Mouse (Mus musculus): ENCODE measurements around the gene Rora. TPM values are rescaled to one million over a fixed set of nuclear protein-coding genes. Genes with fewer than 3 reads are reported as not detected.

The Rora gene
- polyA plus RNA-seq, 1 experiment from 2014 or later, result 6.0 TPM

DNA sequence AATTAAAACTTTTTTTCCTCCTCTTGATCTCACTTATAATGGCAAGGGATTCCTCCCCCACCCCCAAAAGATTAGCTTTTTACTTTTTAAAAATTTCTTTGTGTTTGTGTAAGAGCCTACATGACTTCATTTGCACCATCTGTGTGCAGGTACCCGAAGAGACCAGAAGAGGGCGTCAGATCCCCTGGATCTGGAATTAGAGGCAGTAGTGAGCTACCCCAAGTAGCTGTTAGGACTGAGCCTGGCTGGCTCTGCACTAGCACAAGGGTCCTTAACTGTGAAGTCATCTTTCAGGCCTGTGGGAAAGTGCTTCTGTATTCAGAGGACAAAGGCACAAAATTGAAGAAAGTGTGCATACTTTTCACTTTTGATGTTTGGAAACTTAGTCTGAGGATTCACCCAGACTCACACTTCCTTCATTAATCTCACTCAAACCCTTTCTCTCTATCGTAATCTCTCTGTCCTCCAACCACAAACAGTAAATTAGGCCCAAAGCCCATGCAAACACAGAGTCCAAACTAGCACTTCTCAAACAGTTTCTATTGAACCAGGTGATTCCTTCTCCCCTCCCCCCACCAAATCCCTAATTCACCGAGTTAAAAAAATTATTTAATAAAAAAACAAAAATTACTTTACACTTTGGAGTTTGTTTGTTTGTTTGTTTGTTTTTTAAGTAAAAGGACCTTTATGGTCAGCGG, 246.1 kb downstream of the Rora start:
- Histone ChIP-seq H3K36me3 (ENCODE audit: control insufficient read depth, insufficient read depth, low read length) (no peaks in the 10 kb centered on the region), H3K4me2 (ENCODE audit: low read depth, low read length, severe bottlenecking) (no peak overlapping the region), H3K9ac (ENCODE audit: low read length) (no peak overlapping the region), H3K4me1 (replicated peaks; ENCODE audit: control insufficient read depth, insufficient read depth, low read length) (0 out of 2 replicates have a peak, but pooled peaks cover under 1% of the 10 kb centered on the region), H3K4me3 (ENCODE audit: low read depth, low read length) (no peak overlapping the region), H3K27me3 (ENCODE audit: control insufficient read depth, insufficient read depth, low read length) (no peaks in the 10 kb centered on the region), H3K27ac (ENCODE audit: low read depth, low read length) (no peak overlapping the region), H3K9me3 (ENCODE audit: control insufficient read depth, low read length) (no peaks in the 10 kb centered on the region)
- ATAC-seq (replicated peaks; ENCODE audit: low FRiP score) (no peak), DNase-seq (ENCODE audit: low spot score) (no peak)
- 83% methylated on average over 5 of the region's 5 CpGs for WGBS

DNA sequence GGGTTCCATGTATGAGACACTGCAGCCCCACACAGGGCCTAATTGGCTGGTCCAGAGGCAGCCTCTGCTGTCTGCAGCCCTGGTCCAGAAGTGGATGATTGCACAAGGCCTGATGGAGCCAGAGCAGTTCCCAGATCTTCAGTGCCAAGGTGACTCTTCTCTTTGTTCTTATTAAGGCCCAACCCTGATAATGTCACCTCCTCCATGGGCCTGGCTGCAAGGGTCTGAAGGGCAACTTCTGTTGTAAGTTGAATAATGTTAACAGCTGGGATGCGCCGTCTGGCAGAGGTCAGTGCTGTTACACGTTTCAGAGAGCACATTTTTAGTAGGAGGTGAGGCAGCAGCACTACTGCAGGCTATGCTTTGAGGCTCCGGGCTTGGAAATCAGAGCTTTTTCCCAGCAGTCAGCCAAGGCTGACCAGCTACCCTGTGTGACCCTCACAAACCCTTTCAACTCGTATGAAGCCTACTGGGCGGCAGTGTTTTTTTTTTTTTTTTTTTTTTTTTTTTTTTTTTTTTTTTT, 252.8 kb downstream of the Rora start:
- H3K27me3 ChIP-seq (ENCODE audit: control insufficient read depth, insufficient read depth, low read length), result no peaks in the 10 kb centered on the region
- H3K36me3 ChIP-seq (ENCODE audit: control insufficient read depth, insufficient read depth, low read length), result no peaks in the 10 kb centered on the region
- WGBS, result 76% methylated on average over 6 of the region's 6 CpGs
- H3K4me3 ChIP-seq (ENCODE audit: low read depth, low read length), result no peak overlapping the region
- DNase-seq (ENCODE audit: low spot score) (no peak), ATAC-seq (replicated peaks; ENCODE audit: low FRiP score) (no peak)
- H3K4me1 ChIP-seq (replicated peaks; ENCODE audit: control insufficient read depth, insufficient read depth, low read length), result no peaks in the 10 kb centered on the region
- H3K9me3 ChIP-seq (ENCODE audit: control insufficient read depth, low read length), result no peaks in the 10 kb centered on the region
- no peak overlapping the region for H3K27ac ChIP-seq (ENCODE audit: low read depth, low read length)
- H3K4me2 ChIP-seq (ENCODE audit: low read depth, low read length, severe bottlenecking), result no peak overlapping the region
- H3K9ac ChIP-seq (ENCODE audit: low read length), result no peak overlapping the region

DNA sequence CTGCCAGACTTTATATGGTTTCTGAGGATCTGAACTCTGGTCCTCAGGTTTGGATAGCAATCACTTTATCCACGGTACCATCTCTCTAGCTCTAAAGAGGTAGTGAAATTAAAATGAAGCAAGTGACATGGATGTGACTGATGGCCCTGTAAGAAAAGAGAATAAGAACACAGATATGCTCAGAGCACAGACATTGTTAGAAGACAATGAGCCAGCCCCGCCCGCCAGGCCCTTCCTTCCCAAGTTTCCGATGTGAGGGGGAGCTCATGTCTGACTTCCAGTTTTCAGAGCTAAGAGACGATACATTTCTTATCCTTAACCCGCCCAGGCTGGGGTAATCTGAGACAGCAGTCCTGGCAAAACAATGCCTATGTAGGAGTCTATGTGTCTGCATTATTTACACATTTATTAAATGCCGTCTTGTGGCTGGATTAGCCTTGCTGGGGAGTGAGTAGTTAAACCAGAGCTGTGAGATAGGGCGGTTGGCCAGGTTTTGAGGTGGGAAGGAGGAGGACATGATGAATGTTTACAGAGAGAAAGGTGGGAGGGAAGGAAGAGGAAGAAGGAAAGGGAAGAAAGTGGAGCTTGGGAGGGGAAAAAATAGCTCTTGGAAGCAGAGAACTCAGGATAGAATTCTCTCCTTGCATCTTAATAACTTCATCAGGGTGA, 259.0 kb downstream of the Rora start:
- Histone ChIP-seq H3K4me3 (ENCODE audit: low read depth, low read length) (no peak overlapping the region), H3K27ac (ENCODE audit: low read depth, low read length) (no peak overlapping the region), H3K4me2 (ENCODE audit: low read depth, low read length, severe bottlenecking) (no peak overlapping the region), H3K9me3 (ENCODE audit: control insufficient read depth, low read length) (no peaks in the 10 kb centered on the region), H3K9ac (ENCODE audit: low read length) (no peak overlapping the region), H3K4me1 (replicated peaks; ENCODE audit: control insufficient read depth, insufficient read depth, low read length) (no peaks in the 10 kb centered on the region), H3K36me3 (ENCODE audit: control insufficient read depth, insufficient read depth, low read length) (no peaks in the 10 kb centered on the region), H3K27me3 (ENCODE audit: control insufficient read depth, insufficient read depth, low read length) (no peaks in the 10 kb centered on the region)
- 64% methylated on average over 8 of the region's 8 CpGs for WGBS
- DNase-seq (ENCODE audit: low spot score) (no peak), ATAC-seq (replicated peaks; ENCODE audit: low FRiP score) (no peak)

DNA sequence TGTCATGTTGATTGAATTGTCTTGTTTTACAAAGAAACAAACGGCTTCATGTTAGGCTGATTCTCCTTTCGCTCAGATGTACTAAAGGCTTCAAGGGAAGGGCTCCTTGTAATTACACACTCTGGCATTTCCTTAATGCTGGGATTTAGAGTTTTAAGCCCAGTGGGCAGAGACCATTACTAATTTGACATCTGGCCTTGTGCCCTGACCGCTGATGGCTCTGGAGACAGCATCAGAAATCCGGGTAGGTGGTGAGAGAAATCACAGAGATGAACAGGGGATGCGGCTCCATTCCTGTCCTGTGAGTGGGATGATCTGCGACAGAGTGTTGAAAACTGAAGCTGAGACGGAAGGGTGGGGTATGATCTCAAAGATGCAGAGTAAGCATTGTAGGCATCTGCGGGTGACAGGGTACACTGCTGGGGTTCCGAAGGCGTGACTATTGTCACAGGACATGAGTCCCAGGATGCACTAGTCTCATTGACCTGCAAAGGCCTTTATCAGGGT, 259.7 kb downstream of the Rora start:
- Histone ChIP-seq H3K36me3 (ENCODE audit: control insufficient read depth, insufficient read depth, low read length) (no peaks in the 10 kb centered on the region), H3K27ac (ENCODE audit: low read depth, low read length) (no peak overlapping the region), H3K4me3 (ENCODE audit: low read depth, low read length) (no peak overlapping the region), H3K9me3 (ENCODE audit: control insufficient read depth, low read length) (no peaks in the 10 kb centered on the region), H3K27me3 (ENCODE audit: control insufficient read depth, insufficient read depth, low read length) (no peaks in the 10 kb centered on the region), H3K4me2 (ENCODE audit: low read depth, low read length, severe bottlenecking) (no peak overlapping the region), H3K9ac (ENCODE audit: low read length) (no peak overlapping the region), H3K4me1 (replicated peaks; ENCODE audit: control insufficient read depth, insufficient read depth, low read length) (no peaks in the 10 kb centered on the region)
- DNase-seq (ENCODE audit: low spot score) (no peak), ATAC-seq (replicated peaks; ENCODE audit: low FRiP score) (no peak)
- 70% methylated on average over 10 of the region's 10 CpGs for WGBS

DNA sequence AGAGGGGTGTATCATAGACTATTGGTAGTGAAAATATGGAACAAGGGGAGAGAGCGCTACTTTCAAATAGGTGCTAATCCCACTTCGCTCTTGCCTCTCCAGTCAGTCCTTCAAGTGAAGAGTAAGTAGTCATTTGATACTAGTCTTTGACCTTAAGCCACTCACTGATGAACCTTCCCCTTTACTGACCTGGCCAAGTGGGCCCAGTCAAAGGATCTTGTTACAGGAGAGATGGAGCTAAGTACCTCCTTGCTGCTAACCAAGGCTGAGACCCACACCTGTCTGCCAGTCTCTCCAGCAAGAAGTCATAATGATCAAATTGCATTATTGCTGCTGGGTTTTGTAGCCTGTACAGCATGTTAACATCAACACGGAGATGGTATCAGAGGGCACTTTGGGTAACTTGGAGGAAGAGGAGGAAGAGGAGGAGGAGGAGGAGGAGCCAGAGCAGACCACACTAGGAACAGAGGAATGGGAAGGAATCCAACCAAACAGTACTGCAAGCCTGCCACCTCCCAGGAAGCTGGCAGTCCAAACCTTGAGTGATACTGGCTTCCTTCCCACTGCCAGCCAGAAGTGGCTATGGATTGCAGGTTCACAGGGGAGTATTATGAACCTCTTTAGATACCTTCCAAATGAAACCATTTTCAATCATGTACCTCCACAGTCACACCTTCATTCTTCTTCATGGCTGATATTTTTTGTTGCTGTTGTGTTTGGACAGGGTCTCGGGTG, 261.1 kb downstream of the Rora start:
- Histone ChIP-seq H3K36me3 (ENCODE audit: control insufficient read depth, insufficient read depth, low read length) (no peaks in the 10 kb centered on the region), H3K9me3 (ENCODE audit: control insufficient read depth, low read length) (no peaks in the 10 kb centered on the region), H3K27ac (ENCODE audit: low read depth, low read length) (no peak overlapping the region), H3K4me3 (ENCODE audit: low read depth, low read length) (no peak overlapping the region), H3K9ac (ENCODE audit: low read length) (no peak overlapping the region), H3K4me2 (ENCODE audit: low read depth, low read length, severe bottlenecking) (no peak overlapping the region), H3K27me3 (ENCODE audit: control insufficient read depth, insufficient read depth, low read length) (no peaks in the 10 kb centered on the region), H3K4me1 (replicated peaks; ENCODE audit: control insufficient read depth, insufficient read depth, low read length) (no peaks in the 10 kb centered on the region)
- WGBS, result 89% methylated on average over 4 of the region's 4 CpGs
- ATAC-seq (replicated peaks; ENCODE audit: low FRiP score) (no peak), DNase-seq (ENCODE audit: low spot score) (no peak)

DNA sequence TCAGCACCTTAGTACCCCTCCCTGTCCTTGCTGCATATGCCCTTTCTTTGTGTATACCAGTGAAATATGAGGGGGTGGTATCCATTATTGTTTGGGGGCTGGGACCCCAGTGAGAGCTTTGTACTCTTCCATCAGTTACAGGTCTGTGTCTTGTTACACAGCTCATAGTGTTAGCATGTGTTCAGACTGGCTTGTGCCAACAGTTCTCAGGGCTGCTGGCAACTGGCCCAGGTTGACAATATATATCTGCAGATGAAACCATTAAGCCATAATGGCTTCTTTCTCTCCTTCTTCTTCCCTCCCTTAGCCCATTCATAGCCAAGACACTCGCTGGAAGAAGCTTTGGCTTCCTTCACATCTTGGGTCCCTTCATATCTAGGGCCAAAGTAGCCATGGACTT, 263.2 kb downstream of the Rora start:
- Histone ChIP-seq H3K4me1 (replicated peaks; ENCODE audit: control insufficient read depth, insufficient read depth, low read length) (no peaks in the 10 kb centered on the region), H3K27ac (ENCODE audit: low read depth, low read length) (no peak overlapping the region), H3K27me3 (ENCODE audit: control insufficient read depth, insufficient read depth, low read length) (no peaks in the 10 kb centered on the region), H3K9me3 (ENCODE audit: control insufficient read depth, low read length) (no peaks in the 10 kb centered on the region), H3K4me3 (ENCODE audit: low read depth, low read length) (no peak overlapping the region), H3K9ac (ENCODE audit: low read length) (no peak overlapping the region), H3K36me3 (ENCODE audit: control insufficient read depth, insufficient read depth, low read length) (no peaks in the 10 kb centered on the region), H3K4me2 (ENCODE audit: low read depth, low read length, severe bottlenecking) (no peak overlapping the region)
- WGBS, result 67% methylated on average over 1 of the region's 1 CpGs
- no peak for DNase-seq (ENCODE audit: low spot score)
- no peak for ATAC-seq (replicated peaks; ENCODE audit: low FRiP score)

DNA sequence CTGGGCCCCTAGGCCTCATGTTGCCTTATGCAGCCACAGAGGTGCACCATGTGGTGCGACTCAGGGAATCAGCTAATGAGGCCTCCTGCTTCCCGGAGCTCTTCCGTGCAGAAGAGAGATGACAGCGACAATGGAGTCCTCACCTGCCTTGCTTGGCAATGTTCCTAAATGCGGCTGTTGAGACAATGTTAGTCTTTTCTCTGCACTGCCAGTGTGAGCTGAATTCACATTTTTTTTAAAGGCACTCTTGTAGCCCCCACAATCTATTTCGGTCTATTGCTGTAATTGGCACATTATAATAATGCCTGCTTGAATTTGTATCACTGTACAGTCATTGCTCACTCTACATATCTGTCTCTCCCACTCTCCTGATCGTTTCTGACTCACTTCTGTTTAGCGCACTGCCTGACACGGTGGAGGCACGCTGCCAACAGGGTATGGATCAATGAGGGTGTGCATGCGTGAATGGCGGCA, 269.6 kb downstream of the Rora start:
- no peak overlapping the region for H3K4me2 ChIP-seq (ENCODE audit: low read depth, low read length, severe bottlenecking)
- no peaks in the 10 kb centered on the region for H3K27me3 ChIP-seq (ENCODE audit: control insufficient read depth, insufficient read depth, low read length)
- H3K9ac ChIP-seq (ENCODE audit: low read length), result no peak overlapping the region
- H3K27ac ChIP-seq (ENCODE audit: low read depth, low read length), result no peak overlapping the region
- H3K36me3 ChIP-seq (ENCODE audit: control insufficient read depth, insufficient read depth, low read length), result no peaks in the 10 kb centered on the region
- ATAC-seq (replicated peaks; ENCODE audit: low FRiP score), result no peak
- no peaks in the 10 kb centered on the region for H3K4me1 ChIP-seq (replicated peaks; ENCODE audit: control insufficient read depth, insufficient read depth, low read length)
- no peaks in the 10 kb centered on the region for H3K9me3 ChIP-seq (ENCODE audit: control insufficient read depth, low read length)
- no peak for DNase-seq (ENCODE audit: low spot score)
- H3K4me3 ChIP-seq (ENCODE audit: low read depth, low read length), result no peak overlapping the region
- 87% methylated on average over 12 of the region's 12 CpGs for WGBS

DNA sequence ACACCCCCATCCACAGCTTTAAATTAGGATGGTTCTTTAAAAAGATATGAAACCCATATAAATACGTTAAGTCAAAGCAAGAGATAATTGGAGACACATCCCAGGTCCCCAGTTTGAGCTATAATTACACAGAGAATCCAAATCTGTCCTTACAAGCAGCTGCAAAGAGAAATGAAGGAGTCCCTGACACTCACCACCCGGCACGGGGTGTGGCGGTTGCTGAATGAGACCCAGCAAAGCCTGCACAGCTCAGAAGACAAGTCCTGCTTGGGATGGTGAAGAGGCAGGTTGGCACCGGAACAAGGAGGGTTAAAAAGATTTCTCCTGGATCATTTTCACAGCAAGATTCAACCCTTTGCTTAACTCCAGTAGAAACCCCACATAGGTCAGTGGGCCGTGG, 272.8 kb downstream of the Rora start:
- no peak overlapping the region for H3K4me3 ChIP-seq (ENCODE audit: low read depth, low read length)
- no peak overlapping the region for H3K27ac ChIP-seq (ENCODE audit: low read depth, low read length)
- H3K4me1 ChIP-seq (replicated peaks; ENCODE audit: control insufficient read depth, insufficient read depth, low read length), result no peaks in the 10 kb centered on the region
- WGBS, result 94% methylated on average over 6 of the region's 6 CpGs
- no peaks in the 10 kb centered on the region for H3K27me3 ChIP-seq (ENCODE audit: control insufficient read depth, insufficient read depth, low read length)
- no peaks in the 10 kb centered on the region for H3K9me3 ChIP-seq (ENCODE audit: control insufficient read depth, low read length)
- no peaks in the 10 kb centered on the region for H3K36me3 ChIP-seq (ENCODE audit: control insufficient read depth, insufficient read depth, low read length)
- H3K9ac ChIP-seq (ENCODE audit: low read length), result no peak overlapping the region
- ATAC-seq (replicated peaks; ENCODE audit: low FRiP score) (no peak), DNase-seq (ENCODE audit: low spot score) (no peak)
- no peak overlapping the region for H3K4me2 ChIP-seq (ENCODE audit: low read depth, low read length, severe bottlenecking)

Data from forebrain, embryonic 11.5 days (tissue).